Mouse (Mus musculus): Measurements from ENCODE around the gene Ggt6. TPM values are rescaled to one million over a fixed set of nuclear protein-coding genes. Genes with fewer than 3 reads are reported as not detected.

Gene Ggt6
- total RNA-seq (2023), result not detected

DNA sequence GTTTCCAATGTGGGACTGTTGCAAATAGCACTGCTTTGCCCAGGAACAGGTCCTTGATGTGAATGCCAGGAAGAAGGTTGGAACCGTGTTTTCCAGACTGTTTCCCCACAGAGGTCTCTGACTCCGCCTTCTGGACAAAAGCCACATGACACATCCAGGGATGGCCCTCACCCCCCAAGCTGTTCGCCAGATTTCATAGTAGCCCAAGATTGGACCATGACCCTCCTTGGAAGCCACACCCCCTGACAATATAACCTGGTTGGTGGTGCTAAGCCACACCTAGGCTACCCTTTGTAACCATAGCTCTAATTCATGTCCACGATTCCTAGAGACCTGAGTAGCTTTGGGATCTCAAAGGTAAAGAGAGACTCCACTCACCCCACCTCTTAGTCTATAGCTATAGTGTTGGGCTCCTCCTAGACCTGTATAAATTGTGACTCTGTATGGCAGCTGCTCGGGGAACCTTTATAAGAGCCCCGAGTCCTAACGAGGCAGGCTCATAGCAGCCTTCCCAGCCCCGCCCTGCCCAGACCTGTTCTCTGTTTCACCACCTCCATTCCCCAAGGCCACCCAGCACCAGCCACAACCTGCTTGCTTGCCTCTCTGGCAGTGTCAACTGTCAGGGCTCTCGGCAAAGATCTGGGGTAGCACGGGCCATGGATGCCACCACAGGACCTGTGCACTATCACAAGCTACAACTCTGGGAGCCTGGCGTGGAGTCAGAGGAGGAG, at the start of gene Ggt6:
Gene Ggt6, plus strand, starts transcription at position 564 of the 731 bp plus-strand sequence.

DNA sequence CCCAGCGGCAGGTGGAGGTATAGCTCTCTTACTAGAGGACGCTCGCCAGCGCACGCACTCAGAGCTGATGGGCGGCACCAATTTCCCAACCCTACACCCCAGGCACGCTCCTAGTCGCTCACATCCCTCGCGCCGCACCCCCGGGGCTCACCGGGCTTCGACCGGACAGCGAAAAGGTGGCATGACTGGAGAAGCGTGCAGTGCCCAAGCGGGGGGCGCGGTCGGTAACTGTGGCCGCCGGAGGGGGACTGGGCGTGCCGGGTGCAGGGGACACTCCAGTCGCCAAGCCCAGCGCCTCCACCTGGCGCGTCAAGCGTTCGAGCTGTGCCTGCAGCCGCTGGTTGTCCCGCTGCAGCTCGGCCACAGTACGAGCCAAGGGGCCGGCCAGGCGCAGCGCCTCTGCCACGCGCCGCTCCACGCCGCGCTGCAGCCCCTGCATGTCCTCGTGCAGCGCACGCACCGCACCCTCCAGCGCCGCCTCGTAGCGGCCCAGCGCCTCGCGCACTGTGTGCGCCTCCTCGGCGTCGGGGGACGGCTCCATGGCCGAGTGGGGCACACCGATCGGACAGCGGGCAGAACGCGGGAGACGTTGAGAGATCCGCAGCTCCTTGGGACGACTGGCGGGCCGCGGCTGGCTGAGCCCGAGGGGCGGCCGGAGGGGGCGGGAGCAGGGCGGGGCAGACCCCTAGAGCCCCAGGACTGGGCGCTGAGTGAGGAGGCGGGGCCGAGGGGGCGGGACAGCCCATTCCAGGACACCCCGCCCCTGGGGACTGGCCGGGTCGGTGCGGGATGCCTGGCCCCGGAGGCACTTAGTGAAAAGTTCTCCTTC, 24.0 kb upstream of the Ggt6 start, which contains the start of gene Smtnl2:
Gene Smtnl2, minus strand, starts transcription at position 621 of the 829 bp plus-strand sequence.

DNA sequence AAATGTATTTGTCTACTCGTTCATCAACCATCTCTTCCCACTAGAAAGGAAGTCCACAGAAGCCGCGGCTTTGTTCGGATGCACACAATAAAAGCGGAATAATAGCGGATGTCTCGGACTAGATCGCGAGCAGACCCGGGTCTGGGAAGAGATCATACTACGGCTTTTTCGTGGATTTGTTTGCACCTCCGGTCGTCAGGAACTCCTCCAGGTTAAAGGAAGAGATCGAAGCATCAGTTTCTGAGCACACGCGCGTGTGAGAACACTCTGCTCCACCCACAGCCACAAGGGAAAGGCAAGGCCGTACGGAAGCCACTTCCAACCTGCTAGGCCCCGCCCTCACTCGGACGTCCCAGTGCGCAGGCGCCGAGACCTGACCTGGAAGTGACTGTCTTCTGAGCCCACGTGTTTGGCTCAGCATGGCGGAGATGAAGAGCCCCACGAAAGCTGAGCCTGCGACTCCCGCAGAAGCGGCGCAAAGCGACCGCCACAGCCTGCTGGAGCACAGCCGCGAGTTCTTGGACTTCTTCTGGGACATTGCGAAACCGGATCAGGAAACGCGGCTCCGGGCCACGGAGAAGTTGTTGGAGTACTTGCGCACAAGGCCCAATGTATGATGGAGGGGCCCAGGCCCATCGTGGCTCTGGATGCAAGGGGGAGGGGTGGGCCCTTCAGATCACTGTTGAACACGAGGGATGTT, 5.8 kb downstream of the Ggt6 start, which contains the start of gene Mybbp1a:
Gene Mybbp1a, plus strand, starts transcription at position 391 of the 700 bp plus-strand sequence.

Other genes starting within 250 kb of the Ggt6 start
- gene Gm43951, start 228.7 kb upstream of the Ggt6 start, total RNA-seq (2023), result 1.9 TPM
- 17.2 TPM for gene 4933427D14Rik, start 228.1 kb upstream of the Ggt6 start, total RNA-seq (2023)
- 23.3 TPM for gene Txndc17, start 228.0 kb upstream of the Ggt6 start, total RNA-seq (2023)
- 24.3 TPM for gene Med31, start 219.9 kb upstream of the Ggt6 start, total RNA-seq (2023)
- not detected for gene Slc13a5, start 168.3 kb upstream of the Ggt6 start, total RNA-seq (2023)
- gene Xaf1, start 133.9 kb upstream of the Ggt6 start, total RNA-seq (2023), result 52.1 TPM
- gene Fbxo39, start 121.1 kb upstream of the Ggt6 start, total RNA-seq (2023), result 0.31 TPM
- not detected for gene Tekt1, start 73.1 kb upstream of the Ggt6 start, total RNA-seq (2023)
- gene Smtnl2, start 23.8 kb upstream of the Ggt6 start, total RNA-seq (2023), result 0.24 TPM
- gene Mybbp1a, start 5.8 kb downstream of the Ggt6 start, total RNA-seq (2023), result 168 TPM
- gene Spns2, start 54.4 kb downstream of the Ggt6 start, total RNA-seq (2023), result 2.9 TPM
- gene Spns3, start 115.0 kb downstream of the Ggt6 start, total RNA-seq (2023), result 3.0 TPM
- 34.3 TPM for gene Ube2g1, start 171.8 kb downstream of the Ggt6 start, total RNA-seq (2023)